Mouse (Mus musculus) heart, postnatal 10 days (tissue): ENCODE measurements around the gene Cacng1. TPM values are rescaled to one million over a fixed set of nuclear protein-coding genes. Genes with fewer than 3 reads are reported as not detected.
A peak's percentile ranks its signal among the peaks of the same experiment; 100 is the strongest.

Source experiments
- DNase-seq, 2 experiments: peaks; one replicate each; pipeline ENCODE4 v3.0.0; 2021
- intact Hi-C: fragments of 180-260 bp; cut with DNase I; formaldehyde crosslinking; loops from one replicate; pipeline ENCODE4 v1.15.1; 2025
- total RNA-seq, 2 experiments: library from RNA; stranded (reverse); gene quantifications; 2 replicates each; pipeline ENCODE4 v1.2.3; 2021

Cacng1 gene
- not detected for total RNA-seq

DNA sequence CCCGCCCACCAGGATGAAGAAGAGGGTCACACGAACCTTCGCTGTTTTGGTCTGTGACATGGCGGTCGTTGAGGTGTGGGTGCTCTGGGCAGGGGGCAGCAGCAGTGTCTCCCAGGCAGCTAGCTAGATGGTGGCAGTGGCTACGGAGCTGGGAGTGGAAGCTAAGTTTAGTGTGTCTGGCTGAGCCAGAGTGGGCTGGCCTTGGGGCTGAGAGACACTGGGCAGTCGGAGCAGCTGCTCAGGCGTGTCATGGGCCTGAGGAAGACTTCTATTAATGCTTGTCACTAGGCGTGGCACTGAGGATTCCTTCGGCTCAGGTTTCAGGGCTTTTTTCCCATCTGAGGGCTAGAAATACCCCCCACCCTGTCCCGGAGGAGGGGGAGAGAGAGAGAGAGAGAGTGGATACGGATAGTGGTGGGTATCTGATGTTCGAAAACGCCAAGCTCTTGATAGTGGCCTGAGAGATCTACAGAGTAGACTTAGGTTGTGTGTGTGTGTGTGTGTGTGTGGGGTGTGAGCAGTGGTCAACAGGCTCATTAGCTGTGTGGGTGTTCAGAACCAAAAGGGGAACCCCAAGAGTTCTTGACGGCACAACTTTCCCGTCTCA is at the start of gene Cacng1:
TSS of gene Cacng1 (minus strand) at position 191 of the 607 bp plus-strand sequence.
- intact Hi-C loops, result no loop called here
- no peak for DNase-seq

DNA sequence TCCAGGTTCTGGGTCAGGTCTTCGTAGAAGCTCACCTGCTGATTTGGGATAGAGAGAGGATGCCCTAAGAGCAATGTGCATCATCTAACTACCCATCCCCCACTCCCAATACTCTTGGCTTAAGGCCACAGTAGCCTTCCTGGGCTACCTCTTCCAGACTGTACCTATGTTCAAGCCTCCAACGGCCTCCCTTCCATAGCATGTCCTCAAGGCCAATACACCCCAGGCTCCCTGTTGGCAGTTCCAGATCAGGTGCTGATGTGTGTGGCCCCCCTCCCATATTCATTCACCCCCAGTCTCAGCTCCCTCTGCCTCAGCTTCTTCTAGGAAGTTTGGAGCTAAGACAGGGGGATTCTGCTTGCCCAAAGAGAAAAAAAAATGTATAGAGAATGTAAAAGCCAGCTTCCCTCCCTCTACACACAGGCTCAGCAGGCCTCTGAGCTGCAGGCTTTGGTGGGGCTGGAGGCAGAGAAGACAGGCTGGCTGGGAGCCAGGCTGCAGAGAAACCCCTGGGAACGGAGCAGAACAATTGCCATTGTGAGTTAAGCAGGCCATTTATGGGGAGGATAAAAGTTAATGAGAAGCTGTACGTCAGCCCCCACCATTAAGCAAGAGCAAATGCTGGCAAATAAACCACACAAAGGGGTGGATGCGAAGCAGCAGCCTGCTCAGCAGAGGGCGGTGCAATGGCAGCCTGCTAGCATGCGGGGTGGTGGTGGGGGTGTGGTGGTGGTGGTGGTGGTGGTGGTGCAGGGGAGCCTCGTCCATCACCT is 46.6 kb upstream of the Cacng1 start:
- intact Hi-C loops, result no loop called here
- peak; percentile 42 to 51 for DNase-seq

DNA sequence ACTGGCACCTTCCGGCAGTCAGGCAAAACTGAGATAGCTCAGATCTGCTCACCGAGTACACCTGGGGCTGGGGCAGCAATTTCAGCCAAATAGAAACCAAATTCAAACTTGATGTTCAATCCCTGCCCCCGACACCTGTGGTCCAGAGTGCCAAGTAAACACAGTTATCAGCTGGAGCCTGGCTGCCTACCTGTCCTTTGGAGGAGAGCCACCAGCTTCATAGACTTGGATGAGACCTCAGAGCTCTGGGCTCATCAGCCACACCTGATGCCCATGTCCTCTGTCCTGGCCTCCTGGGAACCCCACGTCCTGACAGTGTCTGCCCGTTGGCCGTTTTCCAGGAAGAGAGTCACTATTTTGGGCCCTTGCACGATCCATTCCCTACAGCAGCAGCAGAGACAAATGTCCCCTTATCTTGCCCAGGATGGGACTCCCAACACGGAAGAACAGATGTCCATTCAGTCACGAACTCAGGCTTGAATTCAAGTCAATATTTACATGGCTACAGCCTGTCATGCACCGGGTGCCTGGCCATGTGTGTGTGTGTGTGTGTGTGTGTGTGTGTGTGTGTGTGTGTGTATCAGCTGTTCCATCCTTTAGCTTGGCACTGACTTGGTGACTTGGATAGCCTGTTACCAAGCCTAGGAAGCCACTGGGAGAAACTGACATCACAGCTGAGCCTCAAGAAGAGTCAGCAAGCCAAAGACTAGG is 45.6 kb upstream of the Cacng1 start:
- no peak for DNase-seq
- intact Hi-C loops, result no loop called here

DNA sequence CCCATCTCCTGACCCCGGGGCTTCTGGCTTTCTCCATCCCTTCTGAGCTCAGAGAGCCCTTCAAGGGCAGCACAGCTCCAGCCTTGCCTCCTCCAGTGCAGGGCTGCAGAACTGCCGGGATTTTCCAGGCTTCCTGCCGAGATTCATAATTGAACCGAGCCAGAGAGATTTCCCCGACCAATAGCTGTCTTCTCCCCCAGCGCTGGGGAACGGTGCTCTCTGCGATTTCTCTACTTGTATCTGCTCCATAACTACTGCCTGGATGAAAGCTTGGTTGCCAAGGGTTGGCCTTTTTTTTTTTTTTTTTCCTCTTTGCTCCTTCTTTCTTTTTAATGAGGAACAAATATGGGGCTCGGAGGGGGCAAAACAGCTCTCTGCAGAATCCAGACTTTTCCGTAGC is 43.7 kb upstream of the Cacng1 start:
- intact Hi-C loops, result no loop called here
- no peak for DNase-seq

DNA sequence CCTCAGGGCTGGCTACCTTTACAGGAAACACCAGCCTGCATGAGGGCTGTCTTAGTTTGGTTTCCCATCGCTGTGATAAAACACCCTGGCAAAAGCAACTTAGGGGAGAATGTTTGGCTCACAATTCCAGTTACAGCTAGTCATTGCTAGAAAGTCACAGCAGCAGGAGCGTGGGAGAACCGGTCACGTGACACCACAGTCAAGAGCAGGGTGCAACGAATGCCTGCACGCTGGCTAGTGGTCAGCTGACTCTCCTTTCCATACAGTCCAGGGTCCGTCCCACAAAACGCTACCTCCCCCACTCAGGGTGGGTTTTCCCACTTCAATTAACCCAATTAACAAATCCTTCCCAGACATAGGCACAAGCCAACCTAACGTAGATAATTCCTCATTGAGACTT is 43.2 kb upstream of the Cacng1 start:
- DNase-seq, result no peak
- intact Hi-C loops, result no loop called here

DNA sequence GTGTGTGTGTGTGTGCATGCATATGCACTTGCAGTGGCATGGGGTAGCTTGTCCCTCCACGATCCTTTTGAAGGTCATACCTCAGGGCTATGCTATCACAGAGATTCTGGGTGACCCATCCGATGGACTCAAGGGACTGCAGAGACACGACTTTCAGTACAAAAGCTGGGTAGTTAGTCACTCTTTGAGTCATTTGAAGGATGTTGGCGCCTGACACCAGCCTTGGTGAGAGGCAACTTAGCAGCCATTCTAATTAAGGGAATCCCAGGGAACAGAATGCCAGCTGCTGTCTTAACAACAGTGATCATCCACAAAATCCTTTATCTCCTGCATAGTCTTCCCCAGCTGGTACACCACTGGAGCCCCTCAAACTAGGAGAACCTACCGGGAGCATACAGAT is 32.8 kb upstream of the Cacng1 start:
- DNase-seq, result no peak
- intact Hi-C loops, result no loop called here

DNA sequence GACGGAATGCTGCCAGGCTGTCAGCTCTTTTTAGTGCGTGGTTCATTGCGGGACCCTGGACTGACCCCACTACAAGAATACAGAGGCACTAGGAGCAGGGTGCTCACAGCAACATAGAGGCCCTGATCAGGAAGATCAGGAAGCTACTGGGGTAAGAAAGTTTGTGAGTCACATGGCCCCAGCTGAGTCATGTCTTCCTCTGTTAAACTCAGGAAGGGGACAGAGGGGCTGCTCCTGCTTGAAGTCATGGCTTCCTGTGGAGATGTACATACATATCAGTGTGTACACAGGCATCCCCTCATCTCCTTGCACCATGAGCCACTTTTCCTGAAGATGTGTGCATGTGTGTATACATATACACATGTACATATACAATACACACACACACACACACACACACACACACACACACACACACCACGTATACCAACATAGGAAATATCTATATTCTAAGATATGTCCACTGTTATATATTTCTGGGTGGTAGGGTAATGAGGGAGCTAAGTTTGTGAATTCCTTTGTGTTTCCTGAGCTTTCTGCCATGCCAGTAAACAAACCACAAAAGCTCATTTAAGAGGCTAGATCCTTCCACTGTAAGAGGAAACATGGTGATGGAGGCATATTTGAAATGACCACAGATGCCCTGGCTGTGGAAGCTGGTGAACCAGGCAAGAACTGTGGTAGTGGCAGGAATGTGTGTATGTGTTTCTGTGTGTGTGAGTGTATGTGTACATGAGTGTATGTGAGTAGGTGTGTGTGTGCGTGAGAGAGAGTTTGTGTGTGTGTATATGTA is 32.1 kb upstream of the Cacng1 start:
- intact Hi-C loops, result no loop called here
- no peak for DNase-seq

DNA sequence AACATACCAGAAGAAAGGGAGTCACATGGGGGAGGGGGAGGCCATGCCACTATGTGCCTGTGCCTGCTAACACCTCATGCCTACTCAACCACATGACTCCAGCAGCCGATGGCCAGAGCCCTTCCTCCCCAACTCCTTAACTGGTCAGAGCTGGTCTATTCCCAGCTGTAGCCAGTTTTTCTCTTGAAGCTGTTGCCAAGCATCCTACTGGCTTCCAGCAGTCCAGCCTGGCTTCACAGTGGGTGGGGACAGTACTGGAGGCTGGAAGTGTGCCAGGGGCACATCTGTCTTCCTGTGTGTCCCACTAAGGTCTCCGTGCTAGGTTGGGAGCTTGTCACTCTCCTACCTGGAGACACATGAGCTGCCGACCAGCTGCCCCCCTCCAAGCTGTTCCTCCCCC is 26.8 kb upstream of the Cacng1 start:
- intact Hi-C loops, result no loop called here
- DNase-seq, result no peak

DNA sequence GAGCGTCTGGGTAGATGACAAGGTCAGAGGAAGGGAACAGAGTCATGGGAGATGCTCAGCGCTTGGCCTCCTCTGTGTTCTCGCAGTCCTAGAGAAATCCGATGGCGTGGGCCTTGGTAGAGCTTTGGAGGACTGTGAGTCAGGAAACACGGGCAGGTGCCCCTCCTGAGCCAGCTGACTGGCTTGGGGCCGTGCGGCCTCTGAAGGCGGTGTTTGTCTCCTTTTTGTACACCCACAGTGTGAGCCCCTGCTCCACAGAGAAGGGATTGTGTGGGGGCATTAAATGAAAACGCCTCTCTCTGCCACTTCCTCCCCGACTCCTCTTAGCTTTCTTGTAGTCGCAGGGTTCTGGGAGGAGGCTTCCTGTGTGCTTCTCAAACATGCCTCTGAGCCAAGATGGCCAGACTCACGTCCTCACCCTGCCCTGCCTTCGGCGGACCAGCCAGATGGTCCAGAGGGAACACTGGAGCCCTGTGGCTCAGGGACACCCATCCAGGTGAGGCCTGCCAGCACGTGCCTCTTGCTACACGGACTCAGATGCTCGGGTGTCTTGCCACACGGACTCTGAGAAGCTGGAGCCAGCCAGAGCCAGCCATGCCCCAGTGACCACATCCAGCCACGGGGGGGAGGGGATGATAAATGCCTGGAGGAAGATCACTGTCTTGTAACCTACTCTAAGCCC is 22.2 kb upstream of the Cacng1 start:
- no peak for DNase-seq
- intact Hi-C loops, result no loop called here

DNA sequence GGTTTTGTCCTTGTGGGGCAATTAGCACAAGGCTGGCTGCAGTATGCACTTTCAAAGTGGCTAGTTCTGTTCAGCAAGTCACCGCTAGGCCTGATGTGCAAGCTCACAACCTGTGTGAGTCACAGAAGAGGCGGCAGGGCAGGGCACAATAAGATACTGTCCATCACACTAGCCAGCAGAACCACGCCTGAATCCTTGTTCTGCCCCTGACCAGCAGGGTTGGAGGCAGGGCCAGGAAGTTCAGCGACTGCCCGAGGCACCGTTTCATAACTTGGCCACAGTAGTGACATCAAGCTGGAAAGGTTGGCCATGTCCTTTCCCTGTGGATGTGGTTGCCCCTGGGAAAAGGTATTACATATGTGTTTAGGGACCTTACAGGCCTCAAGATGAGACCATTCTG is 21.6 kb upstream of the Cacng1 start:
- intact Hi-C loops, result no loop called here
- DNase-seq, result no peak

DNA sequence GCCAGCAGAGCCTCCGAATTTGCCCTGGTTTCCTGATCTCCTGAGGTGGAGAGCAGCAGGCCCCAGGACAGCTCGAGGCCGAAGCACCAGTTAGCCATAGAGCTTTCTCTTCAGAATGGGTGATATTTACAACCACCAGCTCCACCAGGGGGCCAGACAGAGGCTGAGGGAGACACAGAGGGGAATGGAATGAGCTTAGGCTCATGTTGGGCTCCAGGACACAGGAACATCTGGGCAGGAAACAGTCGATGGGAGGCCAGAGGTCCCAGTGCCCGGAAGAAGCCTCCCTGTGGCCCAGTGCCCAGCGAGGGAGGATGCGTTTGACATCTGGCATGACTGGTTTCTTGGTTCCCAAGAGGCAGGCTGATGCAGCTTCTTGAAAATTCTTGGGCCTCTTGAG is 17.8 kb upstream of the Cacng1 start:
- intact Hi-C loops, result loop anchor here (5.0 kb wide), 1 partner anchor 118 kb away; no protein-coding TSS in a partner anchor
- DNase-seq, result peak; percentile 11 to 31

DNA sequence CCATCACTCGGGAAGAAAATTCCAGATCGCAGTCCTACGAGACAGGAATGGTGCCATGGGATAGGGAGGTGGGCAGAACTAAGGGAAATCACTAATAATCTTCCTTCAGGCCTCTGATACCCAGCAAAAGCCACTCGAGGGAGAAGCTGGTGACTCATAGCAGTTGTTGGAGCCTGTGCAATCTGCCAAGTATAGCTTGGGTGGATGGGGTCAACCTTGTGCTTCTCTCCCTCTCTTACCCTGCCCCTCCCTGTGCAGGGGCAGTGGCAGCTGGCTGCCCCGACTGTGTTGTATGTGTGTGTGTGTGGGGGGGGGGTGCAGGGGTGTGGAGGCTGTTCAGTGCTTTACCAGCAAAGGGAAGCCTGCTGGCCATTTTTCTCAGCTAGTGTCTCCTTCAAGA is 15.2 kb upstream of the Cacng1 start:
- intact Hi-C loops, result loop anchor here (5.0 kb wide), 1 partner anchor 121 kb away; no protein-coding TSS in a partner anchor
- peak; percentile 15 to 22 for DNase-seq

DNA sequence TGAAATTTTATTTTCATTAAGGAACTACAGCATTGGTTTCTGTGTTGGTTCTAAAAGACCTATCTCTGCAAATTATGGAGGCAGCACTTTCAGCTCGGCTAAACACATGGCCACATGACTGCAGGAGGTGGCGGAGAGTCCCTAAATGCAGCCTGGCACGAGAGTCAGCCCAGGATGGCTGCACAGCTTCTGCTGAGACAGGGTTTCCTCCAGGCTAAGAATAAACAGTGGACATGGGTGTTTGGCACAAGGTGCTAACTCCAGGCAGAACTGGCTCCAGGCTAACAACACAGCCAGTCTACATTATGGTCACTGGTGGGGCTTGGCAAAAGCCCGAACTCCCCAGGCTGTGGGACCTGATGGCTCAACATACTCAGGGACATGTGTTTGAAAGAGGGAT is 14.6 kb upstream of the Cacng1 start:
- peak; percentile 39 to 60 for DNase-seq
- intact Hi-C loops, result loop anchor here (5.0 kb wide), 1 partner anchor 121 kb away; no protein-coding TSS in a partner anchor

DNA sequence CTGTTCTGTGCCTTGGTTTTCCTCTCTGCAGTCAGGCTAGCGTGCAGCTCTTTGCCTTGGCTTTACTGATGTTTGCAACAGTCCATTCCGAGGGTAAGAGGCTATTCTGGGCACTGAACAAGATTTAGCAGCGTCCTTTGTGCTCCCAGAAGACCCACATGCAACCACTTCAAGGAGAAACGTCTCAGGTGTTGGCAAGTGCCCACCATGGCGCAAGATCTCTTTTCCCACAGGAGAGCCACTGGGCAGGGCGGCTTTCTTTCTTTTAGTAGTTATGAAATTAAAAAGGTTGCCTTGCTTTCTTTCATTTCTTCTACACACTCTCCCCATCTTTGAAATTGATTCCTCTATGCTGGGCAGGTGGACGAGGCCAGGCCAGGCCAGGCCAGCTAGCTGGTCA is 12.8 kb upstream of the Cacng1 start:
- DNase-seq, result no peak
- intact Hi-C loops, result no loop called here

DNA sequence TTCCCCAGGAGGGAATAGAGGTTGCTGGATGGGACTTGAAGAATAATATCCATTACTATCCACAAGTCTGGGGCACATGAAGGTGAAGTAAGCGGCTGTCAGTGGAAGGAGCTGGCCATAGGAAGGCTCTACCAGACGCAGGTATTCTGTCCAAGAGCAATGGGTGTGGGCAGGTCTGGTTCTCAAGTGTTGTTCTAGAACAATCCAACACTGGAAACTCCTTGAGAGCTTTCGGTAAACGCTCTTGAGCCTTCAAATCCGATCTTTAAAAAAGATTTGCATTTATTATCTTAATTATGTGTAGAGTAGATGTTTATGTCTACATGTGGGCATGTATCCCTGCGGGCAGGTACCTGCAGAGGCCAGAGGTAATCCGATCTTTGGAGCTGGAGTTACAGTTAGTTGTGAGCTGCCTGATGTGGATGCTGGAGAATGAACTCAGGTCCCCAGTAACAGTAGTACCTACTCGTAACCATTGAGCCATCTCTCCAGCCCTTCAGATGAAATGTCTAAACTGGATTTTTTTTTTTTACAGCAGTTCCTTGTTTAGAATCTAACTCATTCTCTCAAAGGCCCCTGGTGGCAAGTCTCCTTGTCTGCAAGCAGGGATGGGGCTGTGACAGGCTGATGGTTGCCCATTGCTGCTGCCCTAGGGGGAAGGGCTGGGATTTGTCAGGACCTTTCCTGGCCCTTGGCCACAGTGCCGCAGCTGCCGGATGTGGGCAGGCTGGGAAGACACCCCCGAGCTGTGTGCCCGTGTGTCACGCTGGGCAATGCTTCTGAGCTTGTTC is 11.9 kb upstream of the Cacng1 start:
- no peak for DNase-seq
- intact Hi-C loops, result no loop called here

DNA sequence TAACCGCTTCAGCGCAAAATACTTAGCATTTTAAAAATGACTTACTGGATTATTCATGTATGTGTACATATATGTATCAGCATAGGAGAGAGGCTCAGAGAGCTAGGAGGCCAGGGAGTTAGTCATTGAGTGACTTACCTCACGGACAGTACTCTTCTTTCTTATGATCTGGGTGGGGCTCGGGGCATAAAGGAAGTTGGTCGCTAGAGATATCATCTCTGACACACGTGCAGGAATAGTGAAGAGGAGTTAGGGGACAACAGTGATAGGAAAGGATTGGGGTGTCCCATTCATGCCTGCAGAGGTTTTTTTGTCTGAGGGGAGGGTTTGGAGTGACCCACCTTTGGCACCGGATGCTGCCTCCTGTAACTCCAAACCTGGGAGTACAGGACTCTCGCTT is 8.3 kb upstream of the Cacng1 start:
- intact Hi-C loops, result no loop called here
- DNase-seq, result no peak

DNA sequence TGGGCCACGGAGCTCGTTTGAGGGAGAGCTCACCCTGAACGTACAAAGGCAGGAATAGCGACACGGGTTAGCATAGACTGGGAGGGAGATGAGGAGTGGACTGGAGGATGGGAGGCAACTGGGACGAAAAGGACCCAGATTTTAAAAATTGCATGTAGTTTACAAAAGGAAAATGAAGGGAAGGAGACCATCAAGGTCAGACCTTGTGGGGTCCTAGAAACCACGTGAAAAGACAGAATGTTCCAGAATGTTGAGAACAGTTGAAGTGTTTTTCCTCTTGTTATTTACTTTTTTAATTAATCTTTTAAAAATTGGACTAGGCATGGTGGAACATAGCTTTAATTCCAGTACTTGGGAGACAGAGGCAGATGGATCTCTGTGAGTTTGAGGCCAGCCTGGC is 4.7 kb upstream of the Cacng1 start:
- intact Hi-C loops, result no loop called here
- no peak for DNase-seq

DNA sequence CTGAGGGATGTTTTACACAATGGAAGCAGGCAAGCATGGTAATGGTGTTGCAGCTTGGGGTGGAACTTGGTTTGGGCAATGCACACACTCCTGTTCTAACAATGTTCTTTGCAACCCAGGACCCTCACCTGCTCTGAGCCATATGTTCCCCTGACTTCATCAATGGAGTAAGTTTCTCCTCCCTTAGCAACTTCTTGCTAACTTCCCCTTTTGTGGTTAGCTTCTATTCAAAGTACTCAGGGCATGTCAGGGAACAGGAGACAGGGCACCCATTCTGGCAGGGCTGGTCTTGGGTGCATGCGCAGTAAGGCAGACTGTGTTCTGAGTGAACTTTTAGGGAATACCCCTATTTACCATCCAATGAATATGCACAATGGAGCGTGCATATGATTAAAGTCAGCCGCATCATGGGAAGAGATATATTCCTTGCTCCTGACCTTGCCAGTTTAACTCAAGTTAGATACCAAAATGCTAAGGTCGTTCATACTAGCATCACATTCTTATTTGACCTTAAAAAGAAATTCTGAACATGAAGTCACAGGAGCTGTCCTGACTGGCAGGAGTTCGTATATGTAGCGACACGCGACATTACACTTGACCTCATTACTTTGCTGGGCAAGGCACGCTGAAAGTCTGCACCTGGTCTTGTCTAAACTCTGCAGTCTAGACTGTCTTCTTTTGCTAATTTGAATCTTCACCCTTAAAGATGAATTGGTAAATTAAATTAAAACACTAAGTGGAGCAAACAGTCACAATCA is 4.1 kb upstream of the Cacng1 start:
- no peak for DNase-seq
- intact Hi-C loops, result no loop called here

DNA sequence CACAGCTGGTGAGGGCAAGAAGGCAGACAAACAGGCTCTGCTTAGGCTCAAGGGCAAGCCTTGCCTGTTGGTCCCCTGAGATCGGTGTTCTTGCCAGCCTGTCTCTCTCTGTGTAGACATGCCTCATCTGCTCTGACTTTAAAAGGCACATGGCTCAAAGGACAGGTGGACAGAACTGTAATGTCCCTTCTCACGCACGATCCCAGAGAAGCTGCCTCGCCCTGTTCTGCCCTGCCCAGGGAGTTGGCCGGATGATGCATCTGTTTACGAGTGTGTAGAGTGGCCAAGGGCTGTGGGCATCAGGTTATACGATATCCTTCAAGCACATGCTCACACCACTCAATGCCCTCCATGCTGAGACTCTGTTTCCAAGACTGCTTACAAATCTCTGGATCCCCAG is 2.0 kb downstream of the Cacng1 start:
- DNase-seq, result no peak
- intact Hi-C loops, result no loop called here
